Mouse (Mus musculus) bone marrow, adult 2 months (tissue): Measurements from ENCODE around the gene Arhgap22.

Experiments
- CTCF ChIP-seq: fragments of 200-500 bp; IDR thresholded peaks from 2 replicates; pipeline ENCODE4 v1.5.1; 2011; ENCODE audit warnings: low read length, control low read depth; ENCODE audit not compliant: control insufficient read depth, insufficient read depth
- POLR2A ChIP-seq: fragments of 200-500 bp; IDR thresholded peaks from 2 replicates; pipeline ENCODE4 v1.6.1; 2011; ENCODE audit warnings: low read depth, mild to moderate bottlenecking, control low read depth, low read length, borderline replicate concordance; ENCODE audit not compliant: control insufficient read depth

GRCm38 (mm10) chr14:33230672-33231071, 16.8 kb downstream of the Arhgap22 start:
- no peak for TF ChIP-seq CTCF
- no peak for TF ChIP-seq POLR2A
